Mouse (Mus musculus) liver, embryonic 14.5 days (tissue): ENCODE data around the gene Samd4. TPM values are rescaled to one million over a fixed set of nuclear protein-coding genes. Genes with fewer than 3 reads are reported as not detected.

ENCODE experiments used
- ATAC-seq: fragments of 200-750 bp; cut with Nextera tagmentation; 2 replicates; pipeline ENCODE4 v1.8.0; 2017; ENCODE audit warnings: moderate number of reproducible peaks, mild to moderate bottlenecking, moderate library complexity; ENCODE audit not compliant: insufficient read depth
- DNase-seq, 3 experiments: peaks; one replicate each; pipeline ENCODE4 v3.0.0-alpha.2; 2012 to 2013; ENCODE audit warnings: low read depth in 3 of 3, low spot score in 3 of 3
- H3K27ac ChIP-seq: fragments of 300-500 bp; sonication (generic); 2 replicates; pipeline ENCODE4 v1.5.1; 2014; ENCODE audit warnings: moderate library complexity, mild to moderate bottlenecking, control low read depth, inconsistent platforms
- H3K27me3 ChIP-seq: fragments of 300-500 bp; sonication (generic); 2 replicates; pipeline ENCODE4 v1.6.1; 2014; ENCODE audit warnings: mild to moderate bottlenecking, low read length, moderate library complexity; ENCODE audit not compliant: control insufficient read depth, insufficient read depth
- H3K36me3 ChIP-seq: fragments of 300-500 bp; sonication (generic); replicated peaks from 2 replicates; pipeline ENCODE4 v1.6.1; 2014; ENCODE audit warnings: low read depth; ENCODE audit not compliant: control insufficient read depth, insufficient read depth
- H3K4me1 ChIP-seq, 2 experiments: fragments of 200-500 bp in 1 of 2; fragments of 300-500 bp in 1 of 2; sonication (generic) in 1 of 2; replicated peaks; 2 replicates each; pipeline ENCODE4 v1.6.1; 2012 to 2014; ENCODE audit warnings: antibody characterized with exemption in 1 of 2, inconsistent platforms in 1 of 2, low read length in 1 of 2; ENCODE audit not compliant: control insufficient read depth in 2 of 2, insufficient read depth in 2 of 2
- H3K4me2 ChIP-seq: fragments of 300-500 bp; sonication (generic); 2 replicates; pipeline ENCODE4 v1.6.1; 2014; ENCODE audit warnings: low read depth, mild to moderate bottlenecking, control low read depth, moderate library complexity
- H3K4me3 ChIP-seq, 2 experiments: fragments of 200-500 bp in 1 of 2; fragments of 300-500 bp in 1 of 2; sonication (generic) in 1 of 2; 2 replicates each; pipeline ENCODE4 v1.5.1; 2012 to 2014; ENCODE audit warnings: low read depth in 2 of 2, low read length in 2 of 2, mild to moderate bottlenecking in 2 of 2, control low read depth in 1 of 2, inconsistent platforms in 1 of 2, moderate library complexity in 1 of 2; ENCODE audit not compliant: insufficient read depth in 1 of 2
- H3K9ac ChIP-seq: fragments of 300-500 bp; sonication (generic); replicated peaks from 2 replicates; pipeline ENCODE4 v1.6.1; 2014; ENCODE audit warnings: mild to moderate bottlenecking, control low read depth, moderate library complexity
- H3K9me3 ChIP-seq: fragments of 300-500 bp; sonication (generic); 2 replicates; pipeline ENCODE4 v1.6.1; 2016; ENCODE audit warnings: low read length, mixed read lengths; ENCODE audit not compliant: control insufficient read depth
- CTCF ChIP-seq: IDR thresholded peaks from 2 replicates; pipeline ENCODE4 v1.5.1; 2016; ENCODE audit warnings: antibody characterized with exemption, low read depth, control low read depth
- EP300 ChIP-seq: IDR thresholded peaks from 2 replicates; pipeline ENCODE4 v1.6.1; 2016; ENCODE audit warnings: antibody characterized with exemption, low read depth
- WGBS: fragments of 180-500 bp; shearing (Covaris S2); extraction: QIAGEN DNeasy Blood & Tissue Kit; methylation state at CpG from one replicate; pipeline ENCODE4 v1.1.7; 2014; ENCODE audit not compliant: insufficient replicate concordance; 5-methylcytosine and 5-hydroxymethylcytosine counted together
- polyA plus RNA-seq, 2 experiments: library from polyadenylated mRNA; depleted of rRNA in 1 of 2; stranded (reverse) in 1 of 2; unstranded in 1 of 2; fragments of >200 nt; fragmentation: Nextera tagmentation in 1 of 2; extraction: Ambion mirVana in 1 of 2; gene quantifications; 2 replicates each; pipeline versions ENCODE4 v1.2.1 to v1.2.3; 2012 to 2014

Gene Samd4
- polyA plus RNA-seq, 2 experiments: 0.19 to 0.39 TPM

GRCm38 (mm10) chr14:47086123-47086522 is 203.5 kb downstream of the Samd4 start:
- Histone ChIP-seq H3K27me3 (no peaks in the 10 kb centered on the region), H3K36me3 (no peaks in the 10 kb centered on the region), H3K4me3 (no peak overlapping the region), H3K27ac (no peak overlapping the region), H3K4me1 (peaks cover 0 to 4% of the 10 kb centered on the region in 2 experiments; a peak in 1 of 4 replicates), H3K9me3 (no peaks in the 10 kb centered on the region), H3K9ac (no peak overlapping the region), H3K4me2 (no peak overlapping the region)
- 28% methylated on average over 3 of the region's 3 CpGs for WGBS
- no peak for TF ChIP-seq CTCF
- TF ChIP-seq EP300: no peak
- ATAC-seq: no peak
- no peak for DNase-seq

- Histone ChIP-seq H3K27me3 (no peaks in the 10 kb centered on the region), H3K27ac (no peak overlapping the region), H3K4me1 (peaks cover 0 to 4% of the 10 kb centered on the region in 2 experiments; a peak in 1 of 4 replicates), H3K4me2 (peak overlapping the region; percentile 54), H3K36me3 (no peaks in the 10 kb centered on the region), H3K9ac (no peak overlapping the region), H3K4me3 (peak overlapping the region in 1 of 2 experiments; percentile 20; a peak in 2 of 4 replicates), H3K9me3 (no peaks in the 10 kb centered on the region)
- WGBS: 4% methylated on average over 16 of the region's 16 CpGs
- no peak for ATAC-seq
- TF ChIP-seq CTCF: peak; percentile 79
- no peak for TF ChIP-seq EP300
- peak; percentile 36 to 42 (median 37) for DNase-seq
Observed at GRCm38 (mm10) chr14:47086743-47087142, 204.1 kb downstream of the Samd4 start.

DNA sequence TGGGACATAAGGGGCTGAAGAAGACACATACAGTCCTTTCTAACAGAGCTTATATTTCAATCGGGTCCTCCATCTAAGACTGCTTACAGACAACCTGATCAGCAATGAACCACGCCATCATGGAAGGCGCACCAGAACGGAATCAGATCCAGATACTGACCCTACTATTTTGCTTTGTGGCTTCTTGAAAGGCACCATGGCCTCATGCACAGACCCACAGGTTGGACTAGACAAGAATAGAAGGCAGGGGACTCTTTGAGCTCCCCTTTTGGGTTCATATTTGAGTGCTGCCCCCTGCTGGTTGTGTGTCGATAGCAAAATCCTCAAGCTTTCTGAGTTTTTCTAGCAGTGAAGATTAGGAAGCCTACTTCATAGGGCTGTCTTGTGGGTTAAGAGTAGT is 204.5 kb downstream of the Samd4 start:
- peak overlapping the region in 1 of 2 experiments; percentile 20; a peak in 1 of 4 replicates for H3K4me3 ChIP-seq
- no peaks in the 10 kb centered on the region for H3K36me3 ChIP-seq
- H3K27ac ChIP-seq: no peak overlapping the region
- WGBS: 20% methylated on average over 5 of the region's 5 CpGs
- H3K9me3 ChIP-seq: no peaks in the 10 kb centered on the region
- peak overlapping the region; percentile 54 for H3K4me2 ChIP-seq
- DNase-seq: peak; percentile 46 to 67 (median 58)
- TF ChIP-seq EP300 (no peak), CTCF (peak; percentile 71)
- peaks cover 0 to 4% of the 10 kb centered on the region in 2 experiments; a peak in 1 of 4 replicates for H3K4me1 ChIP-seq
- peak; percentile 31; the same call in 1 of the 2 replicates for ATAC-seq
- no peak overlapping the region for H3K9ac ChIP-seq
- no peaks in the 10 kb centered on the region for H3K27me3 ChIP-seq

DNA sequence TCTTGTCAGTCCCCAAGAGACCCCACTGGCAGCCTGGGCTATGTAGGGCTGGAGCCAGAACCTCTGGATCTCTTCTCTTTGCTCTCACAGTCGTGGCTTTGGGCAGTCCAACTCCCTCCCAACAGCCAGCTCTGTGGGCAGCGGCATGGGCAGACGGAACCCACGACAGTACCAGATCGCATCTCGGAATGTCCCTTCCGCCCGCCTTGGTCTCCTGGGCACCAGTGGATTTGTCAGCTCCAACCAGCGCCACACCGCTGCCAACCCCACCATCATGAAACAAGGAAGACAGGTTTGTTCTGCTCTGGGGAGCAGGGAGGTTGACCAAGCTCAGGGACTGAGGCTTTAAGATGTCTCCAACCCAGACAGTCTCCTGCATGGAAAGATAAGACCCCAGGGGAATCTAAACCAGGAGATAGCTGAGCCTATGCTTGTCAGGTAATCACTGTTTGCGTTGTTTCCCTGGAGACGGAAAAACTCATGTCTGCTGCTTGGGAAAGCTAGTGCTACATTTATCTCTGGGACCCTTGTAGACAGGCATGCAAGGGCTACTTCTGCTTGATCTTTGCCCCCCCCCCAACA is 205.1 kb downstream of the Samd4 start:
- no peak for ATAC-seq
- WGBS: 67% methylated on average over 12 of the region's 12 CpGs
- no peak overlapping the region for H3K4me2 ChIP-seq
- no peak overlapping the region for H3K9ac ChIP-seq
- no peaks in the 10 kb centered on the region for H3K36me3 ChIP-seq
- H3K9me3 ChIP-seq: no peaks in the 10 kb centered on the region
- TF ChIP-seq EP300 (no peak), CTCF (no peak)
- no peaks in the 10 kb centered on the region for H3K27me3 ChIP-seq
- H3K27ac ChIP-seq: no peak overlapping the region
- DNase-seq: peak in 1 of 3 experiments; percentile 34
- H3K4me1 ChIP-seq: peaks cover 0 to 4% of the 10 kb centered on the region in 2 experiments; a peak in 1 of 4 replicates
- no peak overlapping the region for H3K4me3 ChIP-seq

GRCm38 (mm10) chr14:47088339-47088738 is 205.7 kb downstream of the Samd4 start:
- TF ChIP-seq EP300: no peak
- TF ChIP-seq CTCF: no peak
- H3K4me2 ChIP-seq: no peak overlapping the region
- peaks cover 0 to 4% of the 10 kb centered on the region in 2 experiments; a peak in 1 of 4 replicates for H3K4me1 ChIP-seq
- ATAC-seq (no peak), DNase-seq (no peak)
- 4% methylated on average over 1 of the region's 1 CpGs for WGBS
- no peak overlapping the region for H3K9ac ChIP-seq
- no peaks in the 10 kb centered on the region for H3K9me3 ChIP-seq
- no peak overlapping the region for H3K4me3 ChIP-seq
- H3K27ac ChIP-seq: no peak overlapping the region
- H3K36me3 ChIP-seq: no peaks in the 10 kb centered on the region
- no peaks in the 10 kb centered on the region for H3K27me3 ChIP-seq
